Mouse (Mus musculus) megakaryocyte, embryonic 14.5 days (primary cell): ENCODE measurements around the gene Atp6v1b1.

ENCODE experiments used
- FLI1 ChIP-seq: IDR thresholded peaks from 2 replicates; pipeline ENCODE4 v1.6.1; 2012; ENCODE audit warnings: low read length, inconsistent platforms, mixed read lengths
- GATA1 ChIP-seq: IDR thresholded peaks from 3 replicates; pipeline ENCODE4 v1.6.1; 2012; ENCODE audit warnings: mixed read lengths, low read length, inconsistent platforms, borderline replicate concordance

GRCm38 (mm10) chr6:83737311-83737710 lies 5.5 kb upstream of the Atp6v1b1 start:
- TF ChIP-seq GATA1 (no peak), FLI1 (no peak)
